Mouse (Mus musculus) hindbrain, embryonic 15.5 days (tissue): ENCODE data around the gene Rab15. TPM values are rescaled to one million over a fixed set of nuclear protein-coding genes. Genes with fewer than 3 reads are reported as not detected.

Source experiments
- ATAC-seq: fragments of 200-750 bp; cut with Nextera tagmentation; 2 replicates; pipeline ENCODE4 v1.8.0; 2017; ENCODE audit warnings: low read depth, moderate number of reproducible peaks, moderate TSS enrichment; ENCODE audit not compliant: low FRiP score
- H3K27ac ChIP-seq: fragments of 300-500 bp; sonication (generic); replicated peaks from 2 replicates; pipeline ENCODE4 v1.5.1; 2015; ENCODE audit warnings: mild to moderate bottlenecking, inconsistent platforms
- H3K27me3 ChIP-seq: fragments of 300-500 bp; sonication (generic); 2 replicates; pipeline ENCODE4 v1.6.1; 2015; ENCODE audit warnings: control low read depth, inconsistent platforms
- H3K36me3 ChIP-seq: fragments of 300-500 bp; sonication (generic); 2 replicates; pipeline ENCODE4 v1.6.1; 2015; ENCODE audit warnings: control low read depth, inconsistent platforms
- H3K4me1 ChIP-seq: fragments of 300-500 bp; sonication (generic); replicated peaks from 2 replicates; pipeline ENCODE4 v1.6.1; 2015; ENCODE audit warnings: control low read depth, inconsistent platforms
- H3K4me2 ChIP-seq: fragments of 300-500 bp; sonication (generic); 2 replicates; pipeline ENCODE4 v1.6.1; 2015; ENCODE audit warnings: moderate library complexity, mild to moderate bottlenecking, inconsistent platforms
- H3K4me3 ChIP-seq: fragments of 300-500 bp; sonication (generic); 2 replicates; pipeline ENCODE4 v1.5.1; 2015; ENCODE audit warnings: mild to moderate bottlenecking, inconsistent platforms
- H3K9ac ChIP-seq: fragments of 300-500 bp; sonication (generic); 2 replicates; pipeline ENCODE4 v1.6.1; 2015; ENCODE audit warnings: inconsistent platforms
- H3K9me3 ChIP-seq: fragments of 300-500 bp; sonication (generic); 2 replicates; pipeline ENCODE4 v1.6.1; 2016; ENCODE audit warnings: control low read depth, inconsistent platforms
- WGBS: fragments of 180-500 bp; shearing (Covaris S2); methylation state at CpG from one replicate; pipeline ENCODE4 v1.1.7; 2015; 5-methylcytosine and 5-hydroxymethylcytosine counted together
- polyA plus RNA-seq: library from polyadenylated mRNA; unstranded; fragments of >200 nt; fragmentation: Nextera tagmentation; extraction: Ambion mirVana; gene quantifications from 2 replicates; pipeline ENCODE4 v1.2.1, GENCODE M21; 2015

Rab15 gene
- polyA plus RNA-seq, 1 experiment from 2014 or later = 51.8 TPM

GRCm38 (mm10) chr12:76774652-76775051, 48.1 kb downstream of the Rab15 start:
- Histone ChIP-seq H3K9me3 (no peaks in the 10 kb centered on the region), H3K36me3 (no peaks in the 10 kb centered on the region), H3K27ac (no peak overlapping the region), H3K9ac (no peak overlapping the region), H3K4me3 (no peak overlapping the region), H3K4me1 (no peaks in the 10 kb centered on the region), H3K27me3 (no peaks in the 10 kb centered on the region), H3K4me2 (no peak overlapping the region)
- no peak for ATAC-seq
- 81% methylated on average over 3 of the region's 3 CpGs for WGBS

- ATAC-seq = no peak
- Histone ChIP-seq H3K4me1 (peaks cover 2% of the 10 kb centered on the region), H3K27ac (no peak overlapping the region), H3K9me3 (no peaks in the 10 kb centered on the region), H3K4me3 (no peak overlapping the region), H3K36me3 (no peaks in the 10 kb centered on the region), H3K27me3 (no peaks in the 10 kb centered on the region), H3K9ac (no peak overlapping the region), H3K4me2 (no peak overlapping the region)
- 90% methylated on average over 5 of the region's 5 CpGs for WGBS
Measured at GRCm38 (mm10) chr12:76771540-76771939, 51.2 kb downstream of the Rab15 start.

DNA sequence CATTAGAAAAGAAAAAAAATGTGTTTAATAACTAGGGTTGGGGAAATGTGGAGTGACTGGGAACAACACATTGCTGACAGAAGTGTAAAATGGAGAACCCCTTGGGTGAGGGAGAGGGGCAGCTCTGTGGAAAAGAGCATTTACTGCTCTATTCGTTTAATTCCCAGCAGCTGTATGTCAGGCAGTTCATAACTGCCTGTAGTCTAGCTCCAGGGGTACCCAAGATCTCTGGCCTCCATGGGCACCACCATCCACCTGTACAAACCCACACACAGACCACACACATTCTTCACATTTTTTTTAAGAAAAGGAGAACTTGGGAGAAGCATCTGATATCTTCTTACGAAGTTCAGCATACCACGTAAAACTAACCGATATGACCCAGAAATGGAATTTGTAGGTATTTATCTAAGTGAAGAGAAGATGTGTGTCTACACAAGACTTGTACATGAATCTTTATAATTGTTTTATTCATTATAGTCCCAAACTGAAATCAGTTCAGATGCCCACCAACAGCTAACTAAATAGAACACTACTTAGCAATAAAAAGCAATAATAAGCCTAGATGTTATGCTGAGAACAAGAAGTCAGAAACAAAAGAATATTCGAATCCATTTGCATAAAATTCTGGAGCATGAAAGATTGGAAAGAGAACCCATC, 51.7 kb downstream of the Rab15 start:
- H3K27ac ChIP-seq = no peak overlapping the region
- H3K4me1 ChIP-seq = peaks cover 8% of the 10 kb centered on the region
- no peaks in the 10 kb centered on the region for H3K9me3 ChIP-seq
- no peak overlapping the region for H3K4me2 ChIP-seq
- no peaks in the 10 kb centered on the region for H3K36me3 ChIP-seq
- WGBS = 91% methylated on average over 5 of the region's 5 CpGs
- no peak for ATAC-seq
- no peaks in the 10 kb centered on the region for H3K27me3 ChIP-seq
- no peak overlapping the region for H3K9ac ChIP-seq
- H3K4me3 ChIP-seq = no peak overlapping the region

- Histone ChIP-seq H3K27ac (peak overlapping the region; percentile 84), H3K9me3 (no peaks in the 10 kb centered on the region), H3K4me1 (peaks cover 17% of the 10 kb centered on the region), H3K9ac (peak overlapping the region; percentile 45), H3K27me3 (no peaks in the 10 kb centered on the region), H3K4me3 (peak overlapping the region; percentile 53), H3K4me2 (peak overlapping the region; percentile 52), H3K36me3 (no peaks in the 10 kb centered on the region)
- ATAC-seq = peak; percentile 66
- 28% methylated on average over 20 of the region's 20 CpGs for WGBS
Measured at GRCm38 (mm10) chr12:76765901-76766630, 56.6 kb downstream of the Rab15 start.

GRCm38 (mm10) chr12:76765354-76765851, 57.3 kb downstream of the Rab15 start, which contains the start of the genes Churc1 and Fntb:
Gene Churc1, plus strand, starts transcription at chr12:76765538.
Gene Fntb, plus strand, starts transcription at chr12:76765589.
- peak within 1 kb of the TSS; percentile 45 for H3K9ac ChIP-seq
- H3K4me3 ChIP-seq = peak within 1 kb of the TSS; percentile 53
- no peaks in the 10 kb centered on the region for H3K36me3 ChIP-seq
- peak within 1 kb of the TSS; percentile 84 for H3K27ac ChIP-seq
- peaks cover 17% of the 10 kb centered on the region for H3K4me1 ChIP-seq
- H3K4me2 ChIP-seq = peak within 1 kb of the TSS; percentile 52
- H3K27me3 ChIP-seq = no peaks in the 10 kb centered on the region
- ATAC-seq = peak; percentile 98
- WGBS = 0% methylated on average over 31 of the region's 31 CpGs
- H3K9me3 ChIP-seq = no peaks in the 10 kb centered on the region

DNA sequence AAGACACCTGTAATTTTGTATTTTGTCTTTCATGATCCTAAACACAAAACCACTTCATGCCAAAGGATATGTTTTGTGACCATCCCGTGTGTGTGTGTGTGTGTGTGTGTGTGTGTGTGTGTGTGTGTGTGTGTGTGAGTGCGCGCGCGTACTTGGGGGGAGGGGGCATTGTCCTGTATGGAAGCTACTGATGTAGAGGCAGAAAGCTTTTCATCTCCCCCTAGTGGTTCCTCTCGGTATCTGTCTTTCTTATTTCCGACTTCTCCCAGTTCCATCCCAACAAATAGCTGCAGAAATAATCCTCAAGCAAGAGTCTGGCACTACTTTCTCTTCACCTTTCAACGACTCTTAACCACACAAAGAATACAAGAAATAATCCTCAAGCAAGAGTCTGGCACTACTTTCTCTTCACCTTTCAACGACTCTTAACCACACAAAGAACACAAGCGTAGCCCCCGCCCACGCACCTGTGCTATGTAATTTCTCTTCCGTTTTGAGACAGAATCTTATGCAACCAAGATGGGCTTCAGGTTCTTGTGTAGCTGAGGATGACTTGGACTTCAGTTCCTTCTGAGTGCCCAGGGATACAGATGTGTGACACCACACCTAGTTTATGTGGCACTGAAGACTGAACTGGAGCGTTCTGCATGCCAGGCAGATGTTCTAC, 69.9 kb downstream of the Rab15 start:
- Histone ChIP-seq H3K27ac (no peak overlapping the region), H3K36me3 (no peaks in the 10 kb centered on the region), H3K9me3 (no peaks in the 10 kb centered on the region), H3K4me3 (no peak overlapping the region), H3K4me2 (0 out of 2 replicates have a peak overlapping the region, but pooled peaks have one; percentile 24), H3K9ac (no peak overlapping the region), H3K27me3 (no peaks in the 10 kb centered on the region), H3K4me1 (no peaks in the 10 kb centered on the region)
- ATAC-seq = no peak; the same call in 1 of the 2 replicates
- 47% methylated on average over 14 of the region's 14 CpGs for WGBS

GRCm38 (mm10) chr12:76750866-76751459, 71.7 kb downstream of the Rab15 start:
- Histone ChIP-seq H3K4me2 (no peak overlapping the region), H3K4me1 (no peaks in the 10 kb centered on the region), H3K27ac (no peak overlapping the region), H3K27me3 (no peaks in the 10 kb centered on the region), H3K4me3 (no peak overlapping the region), H3K9me3 (no peaks in the 10 kb centered on the region), H3K36me3 (no peaks in the 10 kb centered on the region), H3K9ac (no peak overlapping the region)
- 85% methylated on average over 16 of the region's 16 CpGs for WGBS
- ATAC-seq = no peak

Other genes starting within 250 kb of the Rab15 start
- 6.3 and 8.0 TPM in 2 replicates for gene Sptb, start 112.4 kb downstream of the Rab15 start, polyA plus RNA-seq
- 134 and 149 TPM in 2 replicates for gene Churc1, start 57.4 kb downstream of the Rab15 start, polyA plus RNA-seq
- gene Fntb, start 57.3 kb downstream of the Rab15 start, polyA plus RNA-seq = 40.4 and 46.0 TPM in 2 replicates
- gene Gpx2, start 27.4 kb downstream of the Rab15 start, polyA plus RNA-seq = 0.33 TPM in 1 of 2 replicates, not detected in the other
- gene Max, start 139.3 kb upstream of the Rab15 start, polyA plus RNA-seq = 21.4 and 22.5 TPM in 2 replicates